Mouse (Mus musculus): ENCODE results near the gene Dab2ip. TPM values are rescaled to one million over a fixed set of nuclear protein-coding genes. Genes with fewer than 3 reads are reported as not detected.
A peak's percentile ranks its signal among the peaks of the same experiment; 100 is the strongest.

Gene Dab2ip
- polyA plus RNA-seq, 1 experiment from 2014 or later: 48.1 TPM

DNA sequence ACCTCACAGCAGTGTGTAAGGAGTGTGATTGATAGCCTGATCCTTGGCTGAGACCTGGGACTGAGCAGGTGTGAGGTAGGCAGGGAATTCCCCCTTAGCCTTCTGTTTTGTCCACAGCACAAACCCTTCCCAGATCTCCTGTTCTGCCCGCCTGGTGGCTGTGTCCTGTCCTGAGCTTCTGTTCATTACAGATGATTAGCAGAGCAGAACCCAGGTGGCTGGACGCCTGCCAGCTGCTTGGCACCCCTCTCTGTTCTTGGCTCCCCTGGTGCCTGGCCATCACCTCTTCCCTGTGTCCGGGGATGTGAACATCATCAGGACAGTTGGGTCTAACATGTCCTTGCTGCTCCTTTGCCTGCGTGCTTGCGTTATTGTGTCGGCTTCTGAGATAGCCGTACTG, 165.6 kb downstream of the Dab2ip start:
- no peaks in the 10 kb centered on the region for H3K4me1 ChIP-seq (replicated peaks; ENCODE audit: control insufficient read depth, insufficient read depth)
- H3K9ac ChIP-seq (ENCODE audit: low read length): no peak overlapping the region
- no peak overlapping the region for H3K4me3 ChIP-seq (ENCODE audit: low read depth, low read length)
- H3K27ac ChIP-seq (replicated peaks): no peak overlapping the region
- ATAC-seq (ENCODE audit: low FRiP score, low TSS enrichment) (no peak), DNase-seq (ENCODE audit: low spot score) (no peak)
- TF ChIP-seq CTCF (IDR thresholded peaks at IDR 0.05; ENCODE audit: low read depth): no peak
- TF ChIP-seq EP300 (optimal IDR thresholded peaks at IDR 0.05): no peak
- peaks cover 63% of the 10 kb centered on the region for H3K36me3 ChIP-seq (ENCODE audit: control insufficient read depth, insufficient read depth, low read length)
- no peaks in the 10 kb centered on the region for H3K9me3 ChIP-seq (ENCODE audit: control insufficient read depth, low read length)
- 82% methylated on average over 7 of the region's 7 CpGs for WGBS
- H3K4me2 ChIP-seq (replicated peaks; ENCODE audit: low read depth): no peak overlapping the region
- no peaks in the 10 kb centered on the region for H3K27me3 ChIP-seq (ENCODE audit: control insufficient read depth, insufficient read depth, low read length)

DNA sequence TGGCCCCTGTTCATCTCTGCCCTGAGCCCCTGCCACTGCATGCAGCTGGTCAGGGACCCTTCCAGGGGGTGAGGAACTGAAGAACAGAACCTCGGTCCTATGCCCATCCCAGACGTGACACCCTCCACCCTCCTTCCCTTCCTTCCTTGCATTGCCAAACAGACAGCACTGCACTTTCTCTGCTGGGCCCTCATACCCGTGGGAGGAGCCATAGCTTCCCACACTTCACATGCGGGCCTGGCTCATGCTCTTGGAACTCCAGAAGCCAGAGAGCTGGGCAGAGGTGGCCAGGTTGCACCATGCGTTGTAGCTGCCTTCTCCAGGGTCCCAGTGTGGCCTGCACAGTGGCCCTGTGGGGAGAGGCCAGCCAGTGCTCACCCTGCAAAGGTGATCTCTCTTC, 170.6 kb downstream of the Dab2ip start:
- DNase-seq (ENCODE audit: low spot score) (no peak), ATAC-seq (ENCODE audit: low FRiP score, low TSS enrichment) (no peak)
- H3K36me3 ChIP-seq (ENCODE audit: control insufficient read depth, insufficient read depth, low read length): peaks cover 32% of the 10 kb centered on the region
- H3K4me3 ChIP-seq (ENCODE audit: low read depth, low read length): no peak overlapping the region
- H3K9me3 ChIP-seq (ENCODE audit: control insufficient read depth, low read length): no peaks in the 10 kb centered on the region
- H3K27me3 ChIP-seq (ENCODE audit: control insufficient read depth, insufficient read depth, low read length): no peaks in the 10 kb centered on the region
- 39% methylated on average over 5 of the region's 5 CpGs for WGBS
- H3K27ac ChIP-seq (replicated peaks): peak overlapping the region; percentile 30; the same call in 1 of the 2 replicates
- H3K9ac ChIP-seq (ENCODE audit: low read length): no peak overlapping the region
- no peak for TF ChIP-seq EP300 (optimal IDR thresholded peaks at IDR 0.05)
- no peak for TF ChIP-seq CTCF (IDR thresholded peaks at IDR 0.05; ENCODE audit: low read depth)
- no peaks in the 10 kb centered on the region for H3K4me1 ChIP-seq (replicated peaks; ENCODE audit: control insufficient read depth, insufficient read depth)
- H3K4me2 ChIP-seq (replicated peaks; ENCODE audit: low read depth): no peak overlapping the region

DNA sequence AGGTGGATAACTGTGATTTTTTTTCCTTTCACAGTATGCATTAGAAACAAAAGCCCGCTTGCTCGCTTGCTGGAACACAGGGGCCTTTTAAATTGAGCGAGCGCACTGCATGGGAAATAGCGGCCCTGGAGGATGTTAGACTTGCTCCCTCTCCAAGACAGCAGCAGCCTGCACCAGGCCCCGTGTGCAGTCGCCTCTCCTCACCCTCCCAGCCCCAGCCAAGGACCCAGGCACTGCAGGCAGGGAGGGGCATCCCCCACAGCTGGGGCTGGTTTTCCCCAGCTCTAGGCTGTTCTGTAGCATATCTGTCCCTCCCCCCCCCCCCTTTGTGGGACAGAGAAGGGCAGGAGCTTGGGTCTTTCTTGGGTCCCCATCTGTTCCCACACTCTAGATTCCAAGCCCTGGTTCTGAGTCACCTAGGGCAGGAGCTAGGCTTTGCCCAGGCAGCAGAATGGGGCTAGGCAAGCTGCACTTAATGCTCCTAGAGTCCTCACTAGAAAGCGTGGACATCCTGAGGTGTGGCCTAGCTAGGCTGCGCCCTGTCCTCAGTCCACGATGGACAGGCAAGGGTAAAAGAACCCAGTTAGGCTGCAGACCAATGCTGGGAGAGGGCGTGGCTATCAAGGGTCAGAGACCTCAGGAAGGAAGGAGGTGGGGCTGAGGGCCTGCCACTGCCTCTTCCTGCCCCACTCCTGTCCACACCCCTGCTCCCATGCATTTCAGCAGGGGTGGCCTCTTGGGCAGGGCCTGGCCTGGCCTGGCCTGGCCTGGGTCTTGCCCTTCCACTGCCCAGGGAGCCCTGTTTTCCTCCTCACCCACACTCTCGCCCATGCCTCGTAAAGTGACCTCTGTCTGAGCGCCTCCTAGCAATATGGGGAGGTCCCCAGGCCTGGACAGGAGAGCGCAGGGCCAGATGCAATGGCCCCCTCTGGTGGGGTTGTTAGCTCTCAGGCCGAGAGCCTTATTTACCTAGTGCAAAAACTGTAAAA, 171.3 kb downstream of the Dab2ip start:
- TF ChIP-seq CTCF (IDR thresholded peaks at IDR 0.05; ENCODE audit: low read depth) (peak; percentile 71), EP300 (optimal IDR thresholded peaks at IDR 0.05) (no peak)
- Histone ChIP-seq H3K9ac (ENCODE audit: low read length) (no peak overlapping the region), H3K36me3 (ENCODE audit: control insufficient read depth, insufficient read depth, low read length) (peaks cover 30% of the 10 kb centered on the region)

DNA sequence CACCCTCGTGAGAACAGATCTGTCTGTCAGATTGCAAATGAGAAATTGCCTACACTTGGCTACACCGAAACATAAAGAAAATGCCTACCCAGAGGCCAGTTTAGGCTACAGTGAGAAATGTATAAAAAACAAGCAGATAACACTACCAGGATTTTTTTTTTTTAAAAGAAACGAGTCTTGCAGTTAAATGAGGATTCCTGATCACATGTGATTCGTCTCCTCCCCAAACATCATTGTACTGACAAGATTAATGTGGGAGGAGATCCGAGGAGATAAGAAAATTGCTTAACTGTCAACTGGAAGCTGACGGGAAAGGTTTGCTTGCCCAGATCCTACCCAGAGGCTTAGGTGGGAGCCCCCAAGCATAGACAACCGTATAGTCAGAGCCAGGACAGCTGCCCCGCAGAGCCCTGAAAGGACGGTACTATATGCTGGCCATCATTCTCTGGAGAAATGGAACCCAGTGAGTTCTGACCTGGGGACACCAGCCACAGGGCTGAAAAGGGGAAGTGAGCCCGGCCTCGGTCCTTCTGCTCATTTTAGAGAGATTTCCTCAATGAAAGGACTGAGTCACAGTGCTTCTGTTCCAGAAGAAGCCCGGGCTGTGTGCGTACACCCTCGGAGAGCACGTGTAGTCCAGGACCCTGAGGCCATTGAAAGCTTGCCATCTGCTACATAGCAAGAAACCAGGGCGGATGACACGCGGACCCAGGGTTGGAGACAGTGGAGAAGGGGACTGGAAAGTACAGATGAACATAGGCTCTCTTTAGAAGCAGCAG, 173.8 kb downstream of the Dab2ip start:
- WGBS: 60% methylated on average over 18 of the region's 18 CpGs

More for the DNA sequence above, 171.3 kb downstream of the Dab2ip start:
- Histone ChIP-seq H3K4me1 (replicated peaks; ENCODE audit: control insufficient read depth, insufficient read depth) (no peaks in the 10 kb centered on the region), H3K27ac (replicated peaks) (peak overlapping the region; percentile 4; the same call in 1 of the 2 replicates), H3K4me3 (ENCODE audit: low read depth, low read length) (no peak overlapping the region), H3K9me3 (ENCODE audit: control insufficient read depth, low read length) (no peaks in the 10 kb centered on the region), H3K4me2 (replicated peaks; ENCODE audit: low read depth) (no peak overlapping the region), H3K27me3 (ENCODE audit: control insufficient read depth, insufficient read depth, low read length) (no peaks in the 10 kb centered on the region)
- DNase-seq (ENCODE audit: low spot score): peak; percentile 61
- peak; percentile 77 for ATAC-seq (ENCODE audit: low FRiP score, low TSS enrichment)
- WGBS: 43% methylated on average over 16 of the region's 16 CpGs

DNA sequence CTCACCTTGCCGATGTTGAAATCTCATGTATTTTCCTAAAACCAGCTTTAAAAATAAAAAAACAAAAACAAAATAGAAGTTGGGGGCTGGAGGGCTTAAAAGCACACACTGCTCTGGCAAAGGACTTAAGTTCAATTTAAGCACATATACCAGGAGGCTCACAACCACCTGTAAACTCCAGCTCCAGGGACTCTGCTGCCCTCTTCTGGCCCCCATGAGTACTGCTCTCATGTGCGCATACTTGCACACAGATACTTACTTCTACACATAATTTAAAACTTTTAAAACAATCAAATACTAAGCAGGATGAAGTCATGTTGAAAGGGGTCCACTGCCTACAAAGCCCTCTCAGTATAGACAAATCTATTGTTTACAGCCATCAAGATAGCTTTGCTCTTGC, 176.9 kb downstream of the Dab2ip start:
- H3K9ac ChIP-seq (ENCODE audit: low read length): no peak overlapping the region
- DNase-seq (ENCODE audit: low spot score) (no peak), ATAC-seq (ENCODE audit: low FRiP score, low TSS enrichment) (no peak)
- WGBS: 98% methylated on average over 2 of the region's 2 CpGs
- H3K4me1 ChIP-seq (replicated peaks; ENCODE audit: control insufficient read depth, insufficient read depth): no peaks in the 10 kb centered on the region
- peaks cover 6% of the 10 kb centered on the region for H3K36me3 ChIP-seq (ENCODE audit: control insufficient read depth, insufficient read depth, low read length)
- no peak for TF ChIP-seq EP300 (optimal IDR thresholded peaks at IDR 0.05)
- peak; percentile 65 for TF ChIP-seq CTCF (IDR thresholded peaks at IDR 0.05; ENCODE audit: low read depth)
- H3K27me3 ChIP-seq (ENCODE audit: control insufficient read depth, insufficient read depth, low read length): no peaks in the 10 kb centered on the region
- no peak overlapping the region for H3K27ac ChIP-seq (replicated peaks)
- H3K4me3 ChIP-seq (ENCODE audit: low read depth, low read length): no peak overlapping the region
- H3K9me3 ChIP-seq (ENCODE audit: control insufficient read depth, low read length): no peaks in the 10 kb centered on the region
- no peak overlapping the region for H3K4me2 ChIP-seq (replicated peaks; ENCODE audit: low read depth)

More for the DNA sequence above, 173.8 kb downstream of the Dab2ip start:
- DNase-seq (ENCODE audit: low spot score) (no peak), ATAC-seq (ENCODE audit: low FRiP score, low TSS enrichment) (peak; percentile 8; the same call in 1 of the 2 replicates)
- Histone ChIP-seq H3K27ac (replicated peaks) (no peak overlapping the region; the same call in 1 of the 2 replicates), H3K4me3 (ENCODE audit: low read depth, low read length) (no peak overlapping the region), H3K36me3 (ENCODE audit: control insufficient read depth, insufficient read depth, low read length) (peaks cover 24% of the 10 kb centered on the region), H3K4me1 (replicated peaks; ENCODE audit: control insufficient read depth, insufficient read depth) (no peaks in the 10 kb centered on the region), H3K4me2 (replicated peaks; ENCODE audit: low read depth) (no peak overlapping the region), H3K9me3 (ENCODE audit: control insufficient read depth, low read length) (no peaks in the 10 kb centered on the region), H3K27me3 (ENCODE audit: control insufficient read depth, insufficient read depth, low read length) (no peaks in the 10 kb centered on the region), H3K9ac (ENCODE audit: low read length) (no peak overlapping the region)
- no peak for TF ChIP-seq CTCF (IDR thresholded peaks at IDR 0.05; ENCODE audit: low read depth)
- TF ChIP-seq EP300 (optimal IDR thresholded peaks at IDR 0.05): no peak
